Mouse (Mus musculus): Measurements from ENCODE around the gene Opn4. TPM values are rescaled to one million over a fixed set of nuclear protein-coding genes. Genes with fewer than 3 reads are reported as not detected.

Gene Opn4
- polyA plus RNA-seq, 1 experiment from 2014 or later: 0.15 TPM

GRCm38 (mm10) chr14:34623074-34623473 is 23.1 kb upstream of the Opn4 start:
- no peak overlapping the region; the same call in 1 of the 2 replicates for H3K9ac ChIP-seq (ENCODE audit: low read depth, low read length)
- H3K27ac ChIP-seq (ENCODE audit: low read length): peak overlapping the region; percentile 87
- peaks cover 38% of the 10 kb centered on the region for H3K4me1 ChIP-seq (ENCODE audit: control insufficient read depth, low read depth, low read length)
- no peaks in the 10 kb centered on the region for H3K9me3 ChIP-seq (replicated peaks; ENCODE audit: control insufficient read depth, low read length)
- ATAC-seq (ENCODE audit: low read depth): no peak
- WGBS (ENCODE audit: insufficient replicate concordance): 40% methylated on average over 5 of the region's 5 CpGs
- H3K4me2 ChIP-seq (ENCODE audit: low read depth, low read length): peak overlapping the region; percentile 57
- no peaks in the 10 kb centered on the region for H3K27me3 ChIP-seq (ENCODE audit: control insufficient read depth, insufficient read depth, low read depth, low read length)
- no peak overlapping the region for H3K4me3 ChIP-seq (ENCODE audit: low read depth, low read length)
- H3K36me3 ChIP-seq (ENCODE audit: control insufficient read depth, insufficient read depth): no peaks in the 10 kb centered on the region

- H3K9ac ChIP-seq (ENCODE audit: low read depth, low read length): no peak overlapping the region
- 0 out of 2 replicates have a peak, but pooled peaks have one; percentile 35 for ATAC-seq (ENCODE audit: low read depth)
- no peak overlapping the region for H3K4me3 ChIP-seq (ENCODE audit: low read depth, low read length)
- H3K27me3 ChIP-seq (ENCODE audit: control insufficient read depth, insufficient read depth, low read depth, low read length): no peaks in the 10 kb centered on the region; the same call in 1 of the 2 replicates
- H3K27ac ChIP-seq (ENCODE audit: low read length): peak overlapping the region; percentile 34; the same call in 1 of the 2 replicates
- no peak overlapping the region for H3K4me2 ChIP-seq (ENCODE audit: low read depth, low read length)
- H3K36me3 ChIP-seq (ENCODE audit: control insufficient read depth, insufficient read depth): no peaks in the 10 kb centered on the region
- peaks cover 32% of the 10 kb centered on the region for H3K4me1 ChIP-seq (ENCODE audit: control insufficient read depth, low read depth, low read length)
- 18% methylated on average over 10 of the region's 10 CpGs for WGBS (ENCODE audit: insufficient replicate concordance)
- no peaks in the 10 kb centered on the region for H3K9me3 ChIP-seq (replicated peaks; ENCODE audit: control insufficient read depth, low read length)
Measured at GRCm38 (mm10) chr14:34620611-34621376, 20.9 kb upstream of the Opn4 start.

GRCm38 (mm10) chr14:34618808-34619207 is 18.9 kb upstream of the Opn4 start:
- Histone ChIP-seq H3K9ac (ENCODE audit: low read depth, low read length) (no peak overlapping the region), H3K27ac (ENCODE audit: low read length) (no peak overlapping the region), H3K4me2 (ENCODE audit: low read depth, low read length) (no peak overlapping the region), H3K27me3 (ENCODE audit: control insufficient read depth, insufficient read depth, low read depth, low read length) (peaks cover 4% of the 10 kb centered on the region), H3K36me3 (ENCODE audit: control insufficient read depth, insufficient read depth) (no peaks in the 10 kb centered on the region), H3K4me3 (ENCODE audit: low read depth, low read length) (no peak overlapping the region), H3K9me3 (replicated peaks; ENCODE audit: control insufficient read depth, low read length) (no peaks in the 10 kb centered on the region), H3K4me1 (ENCODE audit: control insufficient read depth, low read depth, low read length) (peaks cover 33% of the 10 kb centered on the region)
- no peak for ATAC-seq (ENCODE audit: low read depth)
- 28% methylated on average over 9 of the region's 9 CpGs for WGBS (ENCODE audit: insufficient replicate concordance)

- H3K4me3 ChIP-seq (ENCODE audit: low read depth, low read length): no peak overlapping the region
- 1% methylated on average over 8 of the region's 8 CpGs for WGBS (ENCODE audit: insufficient replicate concordance)
- peaks cover 18% of the 10 kb centered on the region for H3K4me1 ChIP-seq (ENCODE audit: control insufficient read depth, low read depth, low read length)
- ATAC-seq (ENCODE audit: low read depth): peak; percentile 45
- peaks cover 4% of the 10 kb centered on the region for H3K27me3 ChIP-seq (ENCODE audit: control insufficient read depth, insufficient read depth, low read depth, low read length)
- no peaks in the 10 kb centered on the region for H3K9me3 ChIP-seq (replicated peaks; ENCODE audit: control insufficient read depth, low read length)
- H3K36me3 ChIP-seq (ENCODE audit: control insufficient read depth, insufficient read depth): no peaks in the 10 kb centered on the region
- no peak overlapping the region for H3K9ac ChIP-seq (ENCODE audit: low read depth, low read length)
- no peak overlapping the region for H3K27ac ChIP-seq (ENCODE audit: low read length)
- H3K4me2 ChIP-seq (ENCODE audit: low read depth, low read length): no peak overlapping the region
Measured at GRCm38 (mm10) chr14:34616821-34617220, 16.9 kb upstream of the Opn4 start.

GRCm38 (mm10) chr14:34615625-34616024 is 15.7 kb upstream of the Opn4 start:
- Histone ChIP-seq H3K4me2 (ENCODE audit: low read depth, low read length) (peak overlapping the region; percentile 59; the same call in 1 of the 2 replicates), H3K9me3 (replicated peaks; ENCODE audit: control insufficient read depth, low read length) (no peaks in the 10 kb centered on the region), H3K4me1 (ENCODE audit: control insufficient read depth, low read depth, low read length) (peaks cover 8% of the 10 kb centered on the region), H3K9ac (ENCODE audit: low read depth, low read length) (no peak overlapping the region), H3K27me3 (ENCODE audit: control insufficient read depth, insufficient read depth, low read depth, low read length) (peaks cover 4% of the 10 kb centered on the region), H3K36me3 (ENCODE audit: control insufficient read depth, insufficient read depth) (no peaks in the 10 kb centered on the region), H3K4me3 (ENCODE audit: low read depth, low read length) (no peak overlapping the region), H3K27ac (ENCODE audit: low read length) (no peak overlapping the region)
- 67% methylated on average over 4 of the region's 4 CpGs for WGBS (ENCODE audit: insufficient replicate concordance)
- ATAC-seq (ENCODE audit: low read depth): no peak

- Histone ChIP-seq H3K9ac (ENCODE audit: low read depth, low read length) (no peak overlapping the region), H3K4me3 (ENCODE audit: low read depth, low read length) (peak overlapping the region; percentile 46), H3K27me3 (ENCODE audit: control insufficient read depth, insufficient read depth, low read depth, low read length) (peaks cover 4% of the 10 kb centered on the region), H3K4me1 (ENCODE audit: control insufficient read depth, low read depth, low read length) (peaks cover 7% of the 10 kb centered on the region), H3K4me2 (ENCODE audit: low read depth, low read length) (peak overlapping the region; percentile 59), H3K27ac (ENCODE audit: low read length) (no peak overlapping the region), H3K9me3 (replicated peaks; ENCODE audit: control insufficient read depth, low read length) (no peaks in the 10 kb centered on the region), H3K36me3 (ENCODE audit: control insufficient read depth, insufficient read depth) (no peaks in the 10 kb centered on the region)
- WGBS (ENCODE audit: insufficient replicate concordance): 2% methylated on average over 13 of the region's 13 CpGs
- ATAC-seq (ENCODE audit: low read depth): peak; percentile 59
Measured at GRCm38 (mm10) chr14:34615082-34615481, 15.1 kb upstream of the Opn4 start.

GRCm38 (mm10) chr14:34614551-34614950 is 14.6 kb upstream of the Opn4 start:
- Histone ChIP-seq H3K9ac (ENCODE audit: low read depth, low read length) (no peak overlapping the region), H3K4me1 (ENCODE audit: control insufficient read depth, low read depth, low read length) (peaks cover 7% of the 10 kb centered on the region), H3K9me3 (replicated peaks; ENCODE audit: control insufficient read depth, low read length) (no peaks in the 10 kb centered on the region), H3K4me2 (ENCODE audit: low read depth, low read length) (peak overlapping the region; percentile 59), H3K36me3 (ENCODE audit: control insufficient read depth, insufficient read depth) (no peaks in the 10 kb centered on the region), H3K27ac (ENCODE audit: low read length) (no peak overlapping the region), H3K4me3 (ENCODE audit: low read depth, low read length) (peak overlapping the region; percentile 46), H3K27me3 (ENCODE audit: control insufficient read depth, insufficient read depth, low read depth, low read length) (peaks cover 4% of the 10 kb centered on the region)
- no peak for ATAC-seq (ENCODE audit: low read depth)
- WGBS (ENCODE audit: insufficient replicate concordance): 28% methylated on average over 15 of the region's 15 CpGs

GRCm38 (mm10) chr14:34613523-34613922 is 13.6 kb upstream of the Opn4 start:
- Histone ChIP-seq H3K36me3 (ENCODE audit: control insufficient read depth, insufficient read depth) (no peaks in the 10 kb centered on the region), H3K4me1 (ENCODE audit: control insufficient read depth, low read depth, low read length) (peaks cover 7% of the 10 kb centered on the region), H3K4me3 (ENCODE audit: low read depth, low read length) (no peak overlapping the region), H3K27ac (ENCODE audit: low read length) (no peak overlapping the region), H3K9me3 (replicated peaks; ENCODE audit: control insufficient read depth, low read length) (no peaks in the 10 kb centered on the region), H3K27me3 (ENCODE audit: control insufficient read depth, insufficient read depth, low read depth, low read length) (peaks cover 7% of the 10 kb centered on the region), H3K9ac (ENCODE audit: low read depth, low read length) (no peak overlapping the region), H3K4me2 (ENCODE audit: low read depth, low read length) (no peak overlapping the region)
- 56% methylated on average over 6 of the region's 6 CpGs for WGBS (ENCODE audit: insufficient replicate concordance)
- no peak for ATAC-seq (ENCODE audit: low read depth)

GRCm38 (mm10) chr14:34612222-34612621 is 12.3 kb upstream of the Opn4 start:
- Histone ChIP-seq H3K4me2 (ENCODE audit: low read depth, low read length) (no peak overlapping the region), H3K36me3 (ENCODE audit: control insufficient read depth, insufficient read depth) (no peaks in the 10 kb centered on the region), H3K27ac (ENCODE audit: low read length) (no peak overlapping the region), H3K9ac (ENCODE audit: low read depth, low read length) (no peak overlapping the region), H3K4me3 (ENCODE audit: low read depth, low read length) (no peak overlapping the region), H3K4me1 (ENCODE audit: control insufficient read depth, low read depth, low read length) (peaks cover 7% of the 10 kb centered on the region), H3K9me3 (replicated peaks; ENCODE audit: control insufficient read depth, low read length) (no peaks in the 10 kb centered on the region), H3K27me3 (ENCODE audit: control insufficient read depth, insufficient read depth, low read depth, low read length) (peaks cover 7% of the 10 kb centered on the region)
- ATAC-seq (ENCODE audit: low read depth): no peak
- 25% methylated on average over 4 of the region's 4 CpGs for WGBS (ENCODE audit: insufficient replicate concordance)
